Mouse (Mus musculus) heart, adult 2 months (tissue): ENCODE measurements around the gene Prpf40a.

Experiments
- CTCF ChIP-seq: fragments of 200-600 bp; IDR thresholded peaks from 2 replicates; pipeline ENCODE4 v1.8.1; 2022; ENCODE audit warnings: antibody characterized with exemption, mild to moderate bottlenecking, moderate library complexity
- EP300 ChIP-seq: fragments of 200-500 bp; IDR thresholded peaks from 2 replicates; pipeline ENCODE4 v1.6.1; 2011; ENCODE audit warnings: low read depth, low read length, control low read depth; ENCODE audit not compliant: insufficient read depth

DNA sequence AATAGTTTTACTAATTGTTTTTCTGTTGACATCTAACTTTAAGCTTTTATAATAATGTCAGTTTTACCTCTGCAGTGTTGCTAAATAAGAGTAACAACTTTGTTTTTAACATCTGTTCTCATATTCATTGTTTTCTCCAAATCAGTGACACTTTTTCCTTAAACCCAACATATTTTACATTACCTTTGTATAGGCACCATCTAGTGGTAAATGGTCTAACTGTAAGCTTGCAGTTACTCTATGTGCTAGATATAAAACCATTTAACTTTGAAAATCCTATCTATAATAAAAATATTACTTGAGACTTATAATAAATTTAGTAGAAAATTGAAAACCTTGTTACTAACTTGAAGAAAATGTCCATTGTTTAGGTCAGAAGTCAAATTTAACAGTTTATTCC is 15.7 kb upstream of the Prpf40a start:
- TF ChIP-seq CTCF (peak; percentile 34; the same call in 1 of the 2 replicates), EP300 (no peak)
